Mouse (Mus musculus): Measurements from ENCODE around the gene Ercc6l2.

DNA sequence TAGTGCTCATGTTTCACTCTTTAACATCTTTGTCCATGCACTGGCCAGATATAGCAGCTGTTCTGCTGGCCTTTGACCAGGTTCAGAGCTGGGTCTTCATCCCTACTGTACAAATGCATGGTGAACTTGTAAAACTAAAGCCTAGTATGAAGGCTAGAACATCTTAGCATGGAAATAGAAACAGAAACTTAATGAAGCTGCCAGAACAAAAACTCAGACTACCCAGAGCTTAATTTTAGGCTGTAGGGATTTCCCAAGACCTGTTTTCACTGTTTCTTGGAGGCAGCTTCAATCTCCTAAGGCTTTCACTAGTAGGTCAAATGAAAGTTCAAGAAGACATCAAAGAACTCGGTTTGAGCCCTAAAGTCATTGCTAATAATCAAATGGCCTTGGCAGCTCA lies 15.1 kb upstream of the Ercc6l2 start:
- TF ChIP-seq FLI1 (IDR thresholded peaks at IDR 0.05; ENCODE audit: low read length) (no peak), GATA1 (IDR thresholded peaks at IDR 0.05; ENCODE audit: borderline replicate concordance, low read length) (no peak)

All from megakaryocyte, embryonic 14.5 days (primary cell).